Comparison of ENCODE assay signal across 9 mouse cellular contexts in genomic region chr6:101261513-101261912, GRCm38 (mm10).
DNase-seq lines count a peak whose midpoint lies in the region; ATAC-seq and TF ChIP-seq lines count a peak whose summit lies in the region.
"Had no signal": no experiment of that assay in that cellular context is flagged by ENCODE, and none has a peak within 500 bp of the region (broad histone marks: within the 10 kb centered on the region; RNA-seq: fewer than 3 reads in every experiment).

No protein-coding gene starts in this region.

- dilution Hi-C loops in CH12.LX (cut with MboI; ENCODE audit: extremely low pct_ligation_motif_present, extremely low pct_unique_long_range_greater_than_20kb, low sequenced_read_pairs) = no loop called here

- TF ChIP-seq CTCF in kidney, adult 2 months (conservative IDR thresholded peaks at IDR 0.05; ENCODE audit: insufficient read depth, insufficient read length, low read depth, low read length) = peak; percentile 27; the same call in 1 of the 2 replicates
- peak in 1 of 2 experiments; percentile 31; a peak in 2 of 4 replicates for TF ChIP-seq CTCF in CH12.LX (conservative IDR thresholded peaks at IDR 0.05 in 1 of 2, IDR thresholded peaks at IDR 0.05 in 1 of 2; ENCODE audit: low read depth in 2 of 2, low read length in 2 of 2)
- TF ChIP-seq CTCF in MEL (IDR thresholded peaks at IDR 0.05 in 2 of 3, conservative IDR thresholded peaks at IDR 0.05 in 1 of 3; ENCODE audit: control insufficient read depth in 1 of 3, insufficient read depth in 1 of 3, low read depth in 2 of 3, low read length in 3 of 3, poor library complexity in 1 of 3, severe bottlenecking in 1 of 3) = peak; percentile 11 to 84 (median 68); a peak in 4 of 6 replicates
- TF ChIP-seq CTCF in lung, postnatal 0 days (IDR thresholded peaks at IDR 0.05) = peak; percentile 86

- H3K27ac ChIP-seq in kidney, adult 2 months (ENCODE audit: insufficient read depth, low read depth, low read length) = no peak overlapping the region
- H3K27ac ChIP-seq in kidney, embryonic 16.5 days (ENCODE audit: low read length) = no peak overlapping the region
- no peak overlapping the region for H3K27ac ChIP-seq in CH12.LX (ENCODE audit: insufficient read depth, low read depth)
- no peak overlapping the region for H3K27ac ChIP-seq in MEL (ENCODE audit: control insufficient read depth, low read depth, low read length)
- no peak overlapping the region for H3K27ac ChIP-seq in embryonic facial prominence, embryonic 14.5 days (replicated peaks; ENCODE audit: low read depth, low read length)
- H3K27ac ChIP-seq in lung, postnatal 0 days (ENCODE audit: low read length) = no peak overlapping the region
- H3K27ac ChIP-seq: limb, embryonic 15.5 days; stomach, embryonic 15.5 days had no signal

- H3K27me3 ChIP-seq in kidney, adult 2 months (replicated peaks; ENCODE audit: control insufficient read depth, insufficient read depth, low read length) = no peaks in the 10 kb centered on the region
- no peaks in the 10 kb centered on the region for H3K27me3 ChIP-seq in kidney, embryonic 16.5 days (ENCODE audit: insufficient read depth, low read length)
- H3K27me3 ChIP-seq in CH12.LX (replicated peaks) (no peaks in the 10 kb centered on the region), MEL (ENCODE audit: control insufficient read depth in 1 of 2, insufficient read depth in 2 of 2, low read length in 2 of 2) (no peaks in the 10 kb centered on the region; a peak in 2 of 4 replicates)
- no peaks in the 10 kb centered on the region for H3K27me3 ChIP-seq in embryonic facial prominence, embryonic 14.5 days (replicated peaks; ENCODE audit: control insufficient read depth, insufficient read depth, low read length)
- H3K27me3 ChIP-seq in lung, postnatal 0 days (replicated peaks; ENCODE audit: insufficient read depth, low read length) = no peaks in the 10 kb centered on the region
- H3K27me3 ChIP-seq: limb, embryonic 15.5 days; stomach, embryonic 15.5 days had no signal

- no peaks in the 10 kb centered on the region for H3K36me3 ChIP-seq in kidney, adult 2 months (ENCODE audit: control insufficient read depth, insufficient read depth, low read length)
- H3K36me3 ChIP-seq in kidney, embryonic 16.5 days (ENCODE audit: insufficient read depth, low read length) = no peaks in the 10 kb centered on the region
- H3K36me3 ChIP-seq in CH12.LX (replicated peaks in 1 of 2; ENCODE audit: control insufficient read depth in 1 of 2, insufficient read depth in 1 of 2, low read length in 1 of 2) (no peaks in the 10 kb centered on the region), MEL (ENCODE audit: control insufficient read depth in 1 of 2, insufficient read depth in 2 of 2, low read length in 2 of 2) (no peaks in the 10 kb centered on the region)
- no peaks in the 10 kb centered on the region for H3K36me3 ChIP-seq in embryonic facial prominence, embryonic 14.5 days (ENCODE audit: control insufficient read depth, insufficient read depth, low read length)
- no peaks in the 10 kb centered on the region for H3K36me3 ChIP-seq in lung, postnatal 0 days (ENCODE audit: insufficient read depth, low read length)
- H3K36me3 ChIP-seq: limb, embryonic 15.5 days; stomach, embryonic 15.5 days had no signal

- no peak for TF ChIP-seq POLR2A in kidney, adult 2 months (IDR thresholded peaks at IDR 0.05; ENCODE audit: low read depth, low read length)
- no peak for TF ChIP-seq POLR2A in CH12.LX (IDR thresholded peaks at IDR 0.05; ENCODE audit: low read depth, low read length)
- TF ChIP-seq POLR2A in MEL (IDR thresholded peaks at IDR 0.05; ENCODE audit: control insufficient read depth in 1 of 2, insufficient read depth in 1 of 2, low read depth in 1 of 2, low read length in 2 of 2, poor library complexity in 1 of 2) = no peak

- no peak overlapping the region for H3K4me2 ChIP-seq in kidney, embryonic 16.5 days (replicated peaks; ENCODE audit: low read depth, low read length)
- no peak overlapping the region for H3K4me2 ChIP-seq in CH12.LX (ENCODE audit: insufficient read depth, low read depth, poor library complexity, severe bottlenecking)
- H3K4me2 ChIP-seq in embryonic facial prominence, embryonic 14.5 days (ENCODE audit: low read depth, low read length) = no peak overlapping the region
- no peak overlapping the region for H3K4me2 ChIP-seq in lung, postnatal 0 days (replicated peaks; ENCODE audit: low read depth, low read length)
- H3K4me2 ChIP-seq: limb, embryonic 15.5 days; stomach, embryonic 15.5 days had no signal

- TF ChIP-seq RAD21 in CH12.LX (IDR thresholded peaks at IDR 0.05; ENCODE audit: low read depth, low read length) = peak; percentile 27
- TF ChIP-seq RAD21 in MEL (IDR thresholded peaks at IDR 0.05; ENCODE audit: low read depth, low read length) = peak; percentile 83

- H3K79me2 ChIP-seq in CH12.LX (replicated peaks; ENCODE audit: control insufficient read depth, extremely low read depth, insufficient read depth, poor library complexity, severe bottlenecking) = no peaks in the 10 kb centered on the region
- H3K79me2 ChIP-seq in MEL (ENCODE audit: control insufficient read depth, insufficient read depth, low read length, poor library complexity) = no peaks in the 10 kb centered on the region

- H3K9me3 ChIP-seq in kidney, embryonic 16.5 days (ENCODE audit: low read length) = no peaks in the 10 kb centered on the region
- H3K9me3 ChIP-seq in CH12.LX (replicated peaks; ENCODE audit: low read length) (peaks cover 79% of the 10 kb centered on the region), MEL (replicated peaks; ENCODE audit: insufficient read depth, low read length) (no peaks in the 10 kb centered on the region)
- no peaks in the 10 kb centered on the region for H3K9me3 ChIP-seq in embryonic facial prominence, embryonic 14.5 days (ENCODE audit: control insufficient read depth, low read length)
- no peaks in the 10 kb centered on the region for H3K9me3 ChIP-seq in lung, postnatal 0 days (ENCODE audit: low read length)
- H3K9me3 ChIP-seq: limb, embryonic 15.5 days; stomach, embryonic 15.5 days had no signal

- no peak overlapping the region for H3K4me3 ChIP-seq in kidney, adult 2 months (ENCODE audit: insufficient read depth, low read depth, low read length)
- H3K4me3 ChIP-seq in kidney, embryonic 16.5 days (ENCODE audit: low read length) = no peak overlapping the region
- H3K4me3 ChIP-seq in CH12.LX (replicated peaks in 1 of 3; ENCODE audit: low read depth in 2 of 3, low read length in 2 of 3, poor library complexity in 1 of 3) (no peak overlapping the region), MEL (ENCODE audit: control insufficient read depth in 1 of 2, insufficient read depth in 1 of 2, low read depth in 2 of 2, low read length in 2 of 2) (no peak overlapping the region)
- H3K4me3 ChIP-seq in embryonic facial prominence, embryonic 14.5 days (ENCODE audit: low read depth, low read length) = no peak overlapping the region
- no peak overlapping the region for H3K4me3 ChIP-seq in lung, postnatal 0 days (ENCODE audit: low read depth, low read length)
- H3K4me3 ChIP-seq: limb, embryonic 15.5 days; stomach, embryonic 15.5 days had no signal

- no peak for TF ChIP-seq EP300 in CH12.LX (IDR thresholded peaks at IDR 0.05; ENCODE audit: low read length)
- TF ChIP-seq EP300 in MEL (IDR thresholded peaks at IDR 0.05; ENCODE audit: low read depth in 1 of 2, low read length in 2 of 2) = no peak
- TF ChIP-seq EP300 in lung, postnatal 0 days (IDR thresholded peaks at IDR 0.05) = no peak; the same call in 1 of the 2 replicates

- ATAC-seq in kidney, embryonic 16.5 days (ENCODE audit: low FRiP score, low TSS enrichment) = no peak
- no peak for ATAC-seq in embryonic facial prominence, embryonic 14.5 days (ENCODE audit: low read depth)
- ATAC-seq in lung, postnatal 0 days = peak; percentile 48

- peak; percentile 25 for DNase-seq in kidney, adult 2 months
- DNase-seq in CH12.LX (ENCODE audit: extremely low read depth) = no peak
- peak; percentile 69 for DNase-seq in MEL (ENCODE audit: low read depth, low spot score)
- DNase-seq in embryonic facial prominence, embryonic 14.5 days (ENCODE audit: low spot score) = peak; percentile 67
- peak; percentile 84 for DNase-seq in lung, postnatal 0 days (ENCODE audit: low spot score)
- no peak for DNase-seq in spleen, postnatal 4 days (ENCODE audit: low spot score in 2 of 2)

- 0 out of 2 replicates have a peak, but pooled peaks cover 3% of the 10 kb centered on the region for H3K4me1 ChIP-seq in kidney, adult 2 months (ENCODE audit: control insufficient read depth, insufficient read depth, low read length)
- no peaks in the 10 kb centered on the region; the same call in 1 of the 2 replicates for H3K4me1 ChIP-seq in kidney, embryonic 16.5 days (ENCODE audit: insufficient read depth, low read length)
- H3K4me1 ChIP-seq in CH12.LX (ENCODE audit: control insufficient read depth in 1 of 2, insufficient read depth in 2 of 2) (no peaks in the 10 kb centered on the region), MEL (ENCODE audit: control insufficient read depth in 1 of 2, insufficient read depth in 2 of 2, low read length in 2 of 2) (no peaks in the 10 kb centered on the region)
- H3K4me1 ChIP-seq in embryonic facial prominence, embryonic 14.5 days (ENCODE audit: control insufficient read depth, insufficient read depth, low read length) = peaks cover 19% of the 10 kb centered on the region
- H3K4me1 ChIP-seq in lung, postnatal 0 days (ENCODE audit: insufficient read depth, low read depth, low read length) = no peaks in the 10 kb centered on the region

- 9% methylated on average over 4 of the region's 4 CpGs for WGBS in kidney, adult 2 months
- WGBS in kidney, embryonic 16.5 days = 13% methylated on average over 4 of the region's 4 CpGs
- WGBS in embryonic facial prominence, embryonic 14.5 days = 9% methylated on average over 4 of the region's 4 CpGs
- 3% methylated on average over 4 of the region's 4 CpGs for WGBS in lung, postnatal 0 days

- in situ Hi-C loops in CH12.LX (cut with MboI; ENCODE audit: low pct_ligation_motif_present, low pct_unique_long_range_greater_than_20kb, low sequenced_read_pairs) = no loop called here

- no peak overlapping the region for H3K9ac ChIP-seq in kidney, embryonic 16.5 days (replicated peaks; ENCODE audit: low read length)
- no peak overlapping the region for H3K9ac ChIP-seq in CH12.LX (ENCODE audit: insufficient read depth, low read depth)
- no peak overlapping the region for H3K9ac ChIP-seq in MEL (ENCODE audit: control insufficient read depth, low read depth, low read length, poor library complexity, severe bottlenecking)
- no peak overlapping the region for H3K9ac ChIP-seq in embryonic facial prominence, embryonic 14.5 days (ENCODE audit: low read depth, low read length)
- no peak overlapping the region for H3K9ac ChIP-seq in lung, postnatal 0 days (replicated peaks; ENCODE audit: low read depth)
- H3K9ac ChIP-seq: limb, embryonic 15.5 days; stomach, embryonic 15.5 days had no signal

TF ChIP-seq in CH12.LX, 34 proteins besides CTCF, POLR2A, EP300 and RAD21 (continues in another document):
- no peak for TF ChIP-seq JUN (IDR thresholded peaks at IDR 0.05; ENCODE audit: insufficient read depth, low read depth, low read length)
- no peak for TF ChIP-seq USF2 (conservative IDR thresholded peaks at IDR 0.05; ENCODE audit: low read depth, low read length)

TF ChIP-seq in MEL, 35 proteins besides CTCF, POLR2A, EP300 and RAD21 (continues in another document):
- TF ChIP-seq MAX (IDR thresholded peaks at IDR 0.05; ENCODE audit: low read length) = no peak
- no peak for TF ChIP-seq MEF2A (IDR thresholded peaks at IDR 0.05; ENCODE audit: extremely low read depth, insufficient replicate concordance, low read depth, low read length, poor library complexity, severe bottlenecking)
- TF ChIP-seq JUND (IDR thresholded peaks at IDR 0.05; ENCODE audit: low read depth, low read length) = no peak

Comparison
In these comparisons a context has a peak if more than half of its experiments do, and no peak if none do; other contexts are left out.
1. DNase-seq: peak in kidney, adult 2 months (single experiment), MEL (single experiment), embryonic facial prominence, embryonic 14.5 days (single experiment) and lung, postnatal 0 days (single experiment); none in CH12.LX (single experiment) and spleen, postnatal 4 days (0 of 2).